Mouse (Mus musculus): ENCODE data around the gene Fbln5. TPM values are rescaled to one million over a fixed set of nuclear protein-coding genes. Genes with fewer than 3 reads are reported as not detected.

Gene Fbln5
- 0.02 TPM in 1 of 2 replicates, not detected in the other for polyA plus RNA-seq (2012)

DNA sequence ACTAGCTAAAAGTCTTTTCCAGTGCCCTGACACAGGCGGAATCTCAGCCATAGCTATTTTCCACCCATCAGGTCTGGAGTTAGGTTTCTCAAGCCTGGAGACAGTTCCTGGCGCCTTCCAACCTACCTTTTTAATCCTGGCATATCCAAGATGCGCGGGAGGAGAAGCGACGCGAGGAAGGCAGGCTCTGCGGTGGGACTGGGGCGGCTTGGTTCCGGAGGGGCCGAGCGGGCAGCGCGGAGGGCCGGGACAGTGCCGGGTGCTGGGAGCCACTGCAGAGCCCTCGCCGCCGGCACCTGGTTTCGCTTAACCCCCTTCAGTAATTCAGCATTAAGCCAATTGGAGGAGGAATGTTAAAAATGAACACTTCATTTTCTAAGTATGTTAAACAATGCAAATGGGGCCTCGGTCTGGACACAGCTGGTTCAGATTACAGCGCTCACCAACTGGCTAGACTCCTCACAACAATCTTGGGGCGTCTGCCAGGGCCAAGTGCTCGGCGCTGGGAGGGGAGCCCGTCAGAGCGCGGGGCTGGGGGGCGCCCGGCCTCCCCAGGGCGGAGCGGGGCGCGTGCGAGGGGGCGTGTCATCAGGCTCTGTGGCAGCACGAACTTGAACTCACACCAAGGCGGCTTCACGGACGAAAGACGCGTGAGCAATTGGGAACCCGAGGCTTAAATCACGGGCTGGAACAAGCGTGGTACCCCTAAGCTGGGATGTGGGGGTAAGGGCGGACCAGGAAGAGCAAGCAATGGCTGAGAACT, at the start of gene Fbln5:
Gene Fbln5, minus strand, starts transcription at position 448 of the 763 bp plus-strand sequence.
- Histone ChIP-seq H3K9me3 (ENCODE audit: control insufficient read depth, low read length) (no peaks in the 10 kb centered on the region), H3K4me3 (replicated peaks) (peak within 1 kb of the TSS; percentile 32), H3K36me3 (ENCODE audit: control insufficient read depth) (no peaks in the 10 kb centered on the region), H3K27me3 (ENCODE audit: control insufficient read depth) (peaks cover 30% of the 10 kb centered on the region), H3K4me1 (ENCODE audit: control insufficient read depth) (no peaks in the 10 kb centered on the region; the same call in 1 of the 2 replicates)
- no peak for TF ChIP-seq TAL1 (IDR thresholded peaks at IDR 0.05; ENCODE audit: low read length)
- no peak for TF ChIP-seq GATA1 (IDR thresholded peaks at IDR 0.05; ENCODE audit: low read length)

- Histone ChIP-seq H3K4me1 (ENCODE audit: control insufficient read depth) (no peaks in the 10 kb centered on the region), H3K36me3 (ENCODE audit: control insufficient read depth) (peaks cover 40% of the 10 kb centered on the region), H3K9me3 (ENCODE audit: control insufficient read depth, low read length) (no peaks in the 10 kb centered on the region), H3K27me3 (ENCODE audit: control insufficient read depth) (no peaks in the 10 kb centered on the region), H3K4me3 (replicated peaks) (no peak overlapping the region)
- TF ChIP-seq TAL1 (IDR thresholded peaks at IDR 0.05; ENCODE audit: low read length) (no peak), GATA1 (IDR thresholded peaks at IDR 0.05; ENCODE audit: low read length) (no peak)
These were observed 43.6 kb upstream of the Fbln5 start for GRCm38 (mm10) chr12:101862286-101862964.

- Histone ChIP-seq H3K4me3 (replicated peaks) (no peak overlapping the region), H3K27me3 (ENCODE audit: control insufficient read depth) (no peaks in the 10 kb centered on the region), H3K4me1 (ENCODE audit: control insufficient read depth) (no peaks in the 10 kb centered on the region), H3K36me3 (ENCODE audit: control insufficient read depth) (peaks cover 39% of the 10 kb centered on the region), H3K9me3 (ENCODE audit: control insufficient read depth, low read length) (no peaks in the 10 kb centered on the region)
- TF ChIP-seq GATA1 (IDR thresholded peaks at IDR 0.05; ENCODE audit: low read length) (no peak), TAL1 (IDR thresholded peaks at IDR 0.05; ENCODE audit: low read length) (no peak)
These were observed 41.4 kb upstream of the Fbln5 start for GRCm38 (mm10) chr12:101860256-101860655.

DNA sequence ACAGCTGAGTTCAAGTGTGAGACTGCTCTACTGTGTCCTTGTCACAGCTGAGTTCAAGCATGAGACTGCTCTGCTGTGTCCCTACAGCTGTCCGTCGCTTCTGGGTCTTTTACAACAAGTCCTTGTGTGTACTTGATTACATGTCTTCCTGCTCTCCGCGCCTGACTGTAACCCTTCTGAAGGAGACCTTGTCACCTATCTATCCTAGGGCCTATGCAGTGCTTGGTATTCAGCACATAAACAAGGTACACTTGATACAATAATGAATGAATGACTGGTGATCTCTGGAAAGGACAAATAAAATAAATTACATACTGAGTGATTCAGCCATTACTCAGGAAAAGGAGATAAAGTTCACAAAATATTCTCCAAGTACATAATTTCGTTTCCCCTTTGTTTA, 39.2 kb upstream of the Fbln5 start:
- Histone ChIP-seq H3K4me1 (ENCODE audit: control insufficient read depth) (no peaks in the 10 kb centered on the region), H3K4me3 (replicated peaks) (no peak overlapping the region), H3K36me3 (ENCODE audit: control insufficient read depth) (peaks cover 42% of the 10 kb centered on the region), H3K27me3 (ENCODE audit: control insufficient read depth) (no peaks in the 10 kb centered on the region), H3K9me3 (ENCODE audit: control insufficient read depth, low read length) (no peaks in the 10 kb centered on the region)
- no peak for TF ChIP-seq GATA1 (IDR thresholded peaks at IDR 0.05; ENCODE audit: low read length)
- no peak for TF ChIP-seq TAL1 (IDR thresholded peaks at IDR 0.05; ENCODE audit: low read length)

DNA sequence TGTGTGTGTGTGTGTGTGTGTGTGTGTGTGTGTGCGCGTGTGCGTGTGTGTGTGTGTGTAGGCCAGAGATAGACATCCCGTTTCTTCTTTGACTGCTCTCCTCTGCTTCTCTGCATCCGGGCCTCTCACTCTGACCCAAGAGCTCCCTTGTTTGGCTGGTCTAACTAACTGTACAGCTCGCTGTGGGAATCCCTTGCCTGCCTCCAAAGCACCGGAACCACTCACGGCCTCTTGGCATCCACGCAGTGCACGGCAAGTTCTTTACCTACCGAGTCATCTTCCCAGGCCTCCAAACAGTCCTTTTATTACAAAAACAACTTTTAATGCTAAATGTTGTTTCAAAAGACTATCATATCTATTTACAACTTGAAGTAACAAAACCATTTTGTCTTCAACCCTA, 35.5 kb upstream of the Fbln5 start:
- Histone ChIP-seq H3K4me1 (ENCODE audit: control insufficient read depth) (no peaks in the 10 kb centered on the region), H3K27me3 (ENCODE audit: control insufficient read depth) (no peaks in the 10 kb centered on the region), H3K4me3 (replicated peaks) (no peak overlapping the region), H3K9me3 (ENCODE audit: control insufficient read depth, low read length) (no peaks in the 10 kb centered on the region), H3K36me3 (ENCODE audit: control insufficient read depth) (peaks cover 20% of the 10 kb centered on the region)
- TF ChIP-seq TAL1 (IDR thresholded peaks at IDR 0.05; ENCODE audit: low read length) (no peak), GATA1 (IDR thresholded peaks at IDR 0.05; ENCODE audit: low read length) (no peak)

DNA sequence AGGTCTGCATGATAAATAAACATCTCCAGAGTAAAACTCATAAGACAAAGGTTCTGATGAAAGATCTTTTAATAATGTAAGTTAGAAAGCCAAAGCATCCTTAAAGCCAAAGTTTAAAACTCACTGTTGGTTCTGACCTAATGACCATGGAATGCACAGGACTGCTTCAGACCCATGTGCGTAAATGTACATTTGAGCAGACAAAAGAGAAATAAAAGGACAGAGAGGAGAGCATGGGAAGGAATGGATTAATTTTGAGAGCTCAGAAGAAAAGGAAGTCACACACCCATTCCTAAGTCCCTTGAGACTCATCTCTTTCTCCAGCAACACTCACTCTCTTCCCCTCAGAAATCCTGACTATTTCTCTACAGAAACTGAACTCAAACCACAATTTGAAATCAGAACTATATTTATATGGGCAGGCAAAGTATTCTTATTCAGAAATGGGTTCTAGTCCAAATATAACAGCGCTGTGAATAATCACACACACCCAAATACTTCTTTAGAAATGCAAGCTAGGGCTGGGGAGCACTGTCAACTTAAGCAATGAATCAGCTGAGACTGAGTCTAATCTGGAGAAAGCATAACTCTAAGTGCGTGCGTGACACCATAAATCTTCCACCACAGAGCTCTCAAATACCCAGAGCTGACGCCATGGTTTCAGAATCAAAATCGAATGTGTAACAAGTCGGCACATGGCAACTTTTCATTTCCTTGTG, 33.1 kb upstream of the Fbln5 start:
- Histone ChIP-seq H3K9me3 (ENCODE audit: control insufficient read depth, low read length) (no peaks in the 10 kb centered on the region), H3K36me3 (ENCODE audit: control insufficient read depth) (peaks cover 15% of the 10 kb centered on the region), H3K27me3 (ENCODE audit: control insufficient read depth) (no peaks in the 10 kb centered on the region), H3K4me3 (replicated peaks) (no peak overlapping the region), H3K4me1 (ENCODE audit: control insufficient read depth) (no peaks in the 10 kb centered on the region)
- TF ChIP-seq GATA1 (IDR thresholded peaks at IDR 0.05; ENCODE audit: low read length) = no peak
- no peak for TF ChIP-seq TAL1 (IDR thresholded peaks at IDR 0.05; ENCODE audit: low read length)

DNA sequence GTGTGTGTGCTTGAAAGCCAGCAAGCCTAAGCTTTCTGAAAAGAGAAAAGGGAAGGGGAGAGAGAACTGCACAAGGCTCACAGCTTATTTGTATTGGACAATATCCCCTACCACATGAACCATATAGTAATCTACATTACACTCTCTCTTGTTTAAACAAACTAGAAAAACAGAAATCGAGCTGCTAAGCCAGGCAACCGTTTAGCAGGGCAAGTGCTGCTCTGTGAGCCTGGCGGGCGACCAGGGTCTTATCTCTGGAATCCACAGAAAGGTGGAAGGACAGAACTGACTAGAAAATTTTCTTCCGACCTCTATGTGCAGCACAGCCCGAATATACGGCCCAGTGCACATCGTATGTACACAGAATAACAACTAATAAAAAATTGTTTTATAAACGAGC, 32.5 kb upstream of the Fbln5 start:
- Histone ChIP-seq H3K4me1 (ENCODE audit: control insufficient read depth) (no peaks in the 10 kb centered on the region), H3K9me3 (ENCODE audit: control insufficient read depth, low read length) (no peaks in the 10 kb centered on the region), H3K36me3 (ENCODE audit: control insufficient read depth) (peaks cover 13% of the 10 kb centered on the region), H3K27me3 (ENCODE audit: control insufficient read depth) (no peaks in the 10 kb centered on the region), H3K4me3 (replicated peaks) (no peak overlapping the region)
- TF ChIP-seq GATA1 (IDR thresholded peaks at IDR 0.05; ENCODE audit: low read length) = no peak
- no peak for TF ChIP-seq TAL1 (IDR thresholded peaks at IDR 0.05; ENCODE audit: low read length)

DNA sequence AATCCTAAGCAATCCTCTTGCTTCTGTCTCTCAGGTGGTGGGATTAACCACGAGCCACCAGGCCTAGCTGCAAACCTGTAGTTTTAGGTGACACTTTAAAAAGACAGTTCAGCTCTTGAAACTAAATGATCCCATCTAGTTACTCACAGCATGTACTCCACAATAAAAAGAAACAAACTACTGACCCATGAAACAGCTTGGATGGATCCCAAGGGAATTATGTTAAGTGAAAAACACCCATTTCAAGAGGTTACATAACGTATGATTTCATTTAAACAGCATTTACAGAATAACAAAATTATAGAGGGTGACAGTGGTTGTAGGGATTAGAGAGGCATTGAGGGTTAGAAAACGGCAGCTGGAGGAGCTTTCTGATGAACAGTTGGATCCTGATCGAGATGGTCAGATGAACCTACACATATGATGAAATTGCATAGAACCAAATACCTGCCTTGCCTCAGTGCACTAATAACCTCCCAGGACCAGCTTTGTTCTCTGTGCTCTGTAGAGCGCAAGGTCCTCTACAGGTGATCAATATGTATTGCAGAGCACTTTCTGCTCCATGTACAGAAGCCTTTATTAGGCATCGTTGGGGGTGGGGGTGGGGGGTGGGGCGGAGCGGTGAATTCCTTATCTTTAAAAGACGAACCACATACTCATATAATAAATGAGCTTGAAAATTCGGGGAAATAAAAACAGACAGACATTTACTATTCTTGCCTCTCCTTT, 17.9 kb upstream of the Fbln5 start:
- no peak for TF ChIP-seq GATA1 (IDR thresholded peaks at IDR 0.05; ENCODE audit: low read length)
- no peak for TF ChIP-seq TAL1 (IDR thresholded peaks at IDR 0.05; ENCODE audit: low read length)
- H3K36me3 ChIP-seq (ENCODE audit: control insufficient read depth) = peaks cover 42% of the 10 kb centered on the region

More for the DNA sequence above, 17.9 kb upstream of the Fbln5 start:
- H3K4me1 ChIP-seq (ENCODE audit: control insufficient read depth) = no peaks in the 10 kb centered on the region
- no peaks in the 10 kb centered on the region for H3K27me3 ChIP-seq (ENCODE audit: control insufficient read depth)
- H3K9me3 ChIP-seq (ENCODE audit: control insufficient read depth, low read length) = no peaks in the 10 kb centered on the region
- H3K4me3 ChIP-seq (replicated peaks) = no peak overlapping the region

Measured in erythroblast, embryonic 14.5 days (primary cell).